Mouse (Mus musculus) layer of hippocampus, adult 9-10 months (tissue): ENCODE results near the gene Flot1.

Source experiments
- DNase-seq: peaks from one replicate; pipeline ENCODE4 v3.0.0; 2022; ENCODE audit warnings: low spot score

Gene Flot1

DNA sequence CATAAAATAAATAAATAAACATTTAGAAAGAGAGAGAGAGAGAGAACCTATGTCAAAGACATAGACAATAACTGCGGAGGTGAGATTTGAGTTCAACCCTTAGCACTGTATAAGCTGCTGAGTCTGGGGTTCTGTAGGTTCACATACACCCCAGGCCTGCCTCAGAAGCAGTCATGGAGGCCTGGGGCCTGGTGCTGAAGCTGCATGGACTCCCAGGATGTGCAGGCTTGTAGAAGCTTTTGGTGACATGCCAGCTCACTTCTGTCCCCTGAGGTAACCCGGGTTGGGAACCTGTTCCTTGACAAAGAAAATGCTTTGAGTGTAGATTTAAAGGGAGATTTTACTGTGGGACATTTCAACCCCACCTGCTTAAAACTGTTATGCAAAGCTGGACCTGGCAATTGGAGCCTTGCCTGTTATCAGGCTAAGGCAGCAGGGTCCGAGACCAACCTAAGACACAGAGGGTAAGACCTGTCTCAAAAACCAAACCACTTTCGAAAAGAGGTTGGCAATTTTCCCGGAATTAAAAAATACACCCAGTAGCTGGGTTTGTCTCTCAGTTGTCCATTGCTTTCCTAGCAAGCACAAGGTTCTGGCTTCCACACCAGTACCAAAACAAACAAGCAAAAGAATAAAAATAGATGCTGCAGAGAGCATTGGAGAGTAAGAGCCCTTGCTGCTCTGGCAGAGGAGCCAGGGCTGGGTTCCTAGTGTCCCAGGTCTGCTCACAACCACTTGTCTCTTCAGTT is 12.0 kb upstream of the Flot1 start:
- no peak for DNase-seq

GRCm38 (mm10) chr17:35812307-35812706 is 10.7 kb upstream of the Flot1 start:
- no peak for DNase-seq

GRCm38 (mm10) chr17:35812736-35813135 is 10.3 kb upstream of the Flot1 start:
- DNase-seq: no peak

DNA sequence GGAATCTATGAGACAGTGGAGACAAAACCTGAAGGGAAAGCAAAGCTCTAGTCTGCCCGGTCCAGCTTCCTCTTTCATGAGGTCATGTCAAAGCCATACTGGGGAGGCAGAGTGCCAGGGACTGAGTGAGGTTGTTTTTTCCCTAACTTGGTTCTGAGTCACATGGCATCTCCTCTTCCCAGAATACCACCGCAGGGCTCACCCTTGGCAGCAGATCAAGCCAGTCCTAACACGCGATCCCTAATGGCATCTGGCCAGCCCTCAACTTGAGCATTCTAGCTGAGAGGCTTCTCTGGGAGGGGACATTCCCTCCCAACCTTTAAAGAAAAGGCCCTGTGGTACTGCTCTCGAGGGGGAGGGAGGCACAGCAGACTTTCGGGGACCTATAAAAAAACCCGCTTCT is 9.8 kb upstream of the Flot1 start:
- DNase-seq: no peak

- no peak for DNase-seq
These were observed 9.4 kb upstream of the Flot1 start for GRCm38 (mm10) chr17:35813653-35814052.

DNA sequence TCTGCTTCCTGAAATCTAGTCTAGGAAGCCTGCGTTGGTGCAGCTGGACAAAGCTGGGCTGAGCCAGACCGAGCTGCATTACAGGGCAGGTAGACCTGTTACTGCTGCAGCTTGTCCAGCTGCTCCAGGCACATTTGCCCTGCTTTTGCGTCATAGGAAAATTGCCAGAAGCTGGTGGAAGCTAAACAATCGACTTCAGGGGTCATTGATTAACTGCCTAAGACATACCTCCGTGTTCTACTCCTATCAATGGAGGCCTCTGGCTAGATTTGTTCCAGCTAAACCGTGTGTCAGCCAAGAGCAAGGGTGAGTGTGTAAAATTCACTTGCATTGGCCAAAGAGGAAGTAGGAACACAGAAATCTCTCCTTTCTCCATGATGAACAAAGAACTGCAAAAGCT is 8.4 kb upstream of the Flot1 start:
- no peak for DNase-seq

- no peak for DNase-seq
These were observed 7.2 kb upstream of the Flot1 start for GRCm38 (mm10) chr17:35815836-35816235.

GRCm38 (mm10) chr17:35816686-35817085 is 6.3 kb upstream of the Flot1 start:
- no peak for DNase-seq

DNA sequence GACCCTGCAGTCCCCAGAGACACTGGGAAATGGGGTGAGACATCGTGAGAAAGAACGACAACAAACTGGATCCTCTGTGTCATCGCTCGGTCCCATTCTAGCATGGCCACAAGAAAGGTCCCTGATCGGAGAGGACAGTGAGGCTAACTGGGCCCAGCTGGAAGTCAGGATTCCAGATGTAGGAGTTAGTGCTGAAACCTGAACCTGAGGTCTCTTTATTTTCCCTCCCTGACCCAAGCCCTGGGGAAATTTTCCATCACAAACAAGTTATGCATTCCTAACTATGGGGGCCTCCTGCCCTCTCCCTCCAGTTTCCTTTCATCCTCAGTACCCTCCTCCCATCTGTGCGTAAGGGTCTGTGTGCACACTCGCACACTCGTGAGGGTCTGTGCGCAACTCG is 5.8 kb upstream of the Flot1 start:
- no peak for DNase-seq

GRCm38 (mm10) chr17:35820111-35820510 is 2.9 kb upstream of the Flot1 start:
- DNase-seq: no peak

DNA sequence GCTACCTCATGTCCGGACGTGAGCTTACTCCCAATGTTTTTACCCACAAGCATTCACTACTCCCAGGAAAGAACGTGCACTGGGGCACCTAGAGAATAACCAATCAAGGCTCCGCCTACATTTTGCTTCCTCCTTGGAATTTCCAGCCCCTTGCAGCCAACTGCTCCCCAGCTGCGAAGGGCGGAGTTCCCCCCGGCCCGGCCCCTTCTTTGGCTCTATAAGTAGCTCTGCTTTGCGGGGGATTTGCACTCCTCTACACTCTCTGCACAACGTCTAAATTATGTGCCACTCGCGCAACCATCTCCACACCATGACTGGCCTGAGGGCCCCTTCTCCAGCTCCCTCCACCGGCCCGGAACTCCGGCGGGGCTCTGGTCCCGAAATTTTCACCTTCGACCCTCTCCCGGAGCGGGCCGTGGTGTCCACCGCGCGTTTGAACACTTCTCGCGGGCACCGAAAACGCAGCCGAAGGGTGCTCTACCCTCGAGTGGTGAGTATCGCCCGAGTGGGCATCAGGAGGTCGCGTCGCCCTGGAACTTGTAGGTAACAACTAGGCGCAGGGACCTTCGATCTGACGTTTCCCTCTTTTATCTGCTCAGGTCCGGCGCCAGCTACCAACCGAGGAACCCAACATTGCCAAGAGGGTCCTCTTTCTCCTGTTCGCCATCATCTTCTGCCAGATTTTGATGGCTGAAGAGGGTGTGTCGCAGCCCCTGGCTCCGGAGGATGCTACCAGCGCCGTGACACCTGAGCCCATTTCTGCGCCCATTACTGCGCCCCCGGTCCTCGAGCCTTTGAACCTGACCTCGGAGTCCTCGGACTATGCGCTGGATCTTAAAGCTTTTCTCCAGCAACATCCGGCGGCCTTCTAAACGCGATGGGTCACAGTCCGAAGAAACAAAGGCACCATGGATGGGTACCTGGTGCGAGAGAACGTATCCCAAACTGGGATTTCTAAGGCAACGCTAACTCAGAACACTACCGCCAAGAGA is 1.3 kb upstream of the Flot1 start, which contains the start of gene Ier3:
Gene Ier3 (plus strand): TSS at position 246 of the 992 bp plus-strand sequence.
- DNase-seq: no peak

GRCm38 (mm10) chr17:35822564-35822963 is 466 bp upstream of the Flot1 start:
- no peak for DNase-seq

- DNase-seq: no peak
These were observed 1.4 kb downstream of the Flot1 start for GRCm38 (mm10) chr17:35824402-35824801.

DNA sequence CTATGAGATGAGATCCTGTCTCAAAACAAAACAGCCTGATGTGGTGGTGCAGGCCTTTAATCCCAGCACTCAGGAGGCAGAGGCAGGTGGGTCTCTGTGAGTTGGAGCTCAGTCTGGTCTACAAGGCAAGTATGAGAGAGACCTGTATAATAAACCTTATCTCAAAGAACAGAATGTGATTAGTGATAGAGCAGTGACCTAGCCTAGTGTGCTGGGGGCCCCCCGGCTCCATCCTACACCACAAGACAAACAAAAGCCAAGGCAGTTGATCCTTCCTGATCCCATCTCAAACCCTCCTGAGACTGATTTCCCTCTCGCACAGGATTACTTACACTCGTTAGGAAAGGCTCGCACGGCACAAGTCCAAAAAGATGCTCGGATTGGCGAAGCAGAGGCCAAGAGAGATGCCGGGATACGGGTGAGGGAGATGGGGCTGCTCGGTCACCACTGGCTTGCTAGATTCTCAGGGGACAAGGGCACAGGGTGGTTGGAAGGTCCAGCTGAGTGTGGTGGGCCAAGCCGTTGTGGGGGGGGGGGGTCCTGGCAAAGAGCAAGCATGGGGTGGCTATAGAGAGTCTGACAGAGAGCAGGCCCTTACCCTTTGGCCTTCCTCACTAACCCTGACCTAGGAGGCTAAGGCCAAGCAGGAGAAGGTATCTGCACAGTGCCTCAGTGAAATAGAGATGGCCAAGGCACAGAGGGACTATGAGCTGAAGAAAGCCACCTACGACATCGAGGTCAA is 2.2 kb downstream of the Flot1 start:
- no peak for DNase-seq

DNA sequence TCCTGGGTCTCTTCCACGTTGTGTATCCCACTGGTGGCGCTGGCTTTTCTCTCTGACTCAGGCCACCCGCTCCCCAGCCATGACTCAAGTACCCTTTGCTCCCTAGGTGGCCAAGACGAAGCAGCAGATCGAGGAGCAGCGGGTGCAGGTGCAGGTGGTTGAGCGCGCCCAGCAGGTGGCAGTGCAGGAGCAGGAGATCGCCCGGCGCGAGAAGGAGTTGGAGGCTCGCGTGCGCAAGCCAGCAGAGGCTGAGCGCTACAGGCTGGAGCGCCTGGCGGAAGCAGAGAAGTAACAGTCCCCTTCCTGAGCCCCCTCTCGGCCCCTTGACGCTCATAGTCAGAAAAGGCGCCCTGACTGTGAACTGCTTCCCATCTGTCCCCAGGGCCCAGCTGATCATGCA is 6.7 kb downstream of the Flot1 start:
- DNase-seq: no peak

DNA sequence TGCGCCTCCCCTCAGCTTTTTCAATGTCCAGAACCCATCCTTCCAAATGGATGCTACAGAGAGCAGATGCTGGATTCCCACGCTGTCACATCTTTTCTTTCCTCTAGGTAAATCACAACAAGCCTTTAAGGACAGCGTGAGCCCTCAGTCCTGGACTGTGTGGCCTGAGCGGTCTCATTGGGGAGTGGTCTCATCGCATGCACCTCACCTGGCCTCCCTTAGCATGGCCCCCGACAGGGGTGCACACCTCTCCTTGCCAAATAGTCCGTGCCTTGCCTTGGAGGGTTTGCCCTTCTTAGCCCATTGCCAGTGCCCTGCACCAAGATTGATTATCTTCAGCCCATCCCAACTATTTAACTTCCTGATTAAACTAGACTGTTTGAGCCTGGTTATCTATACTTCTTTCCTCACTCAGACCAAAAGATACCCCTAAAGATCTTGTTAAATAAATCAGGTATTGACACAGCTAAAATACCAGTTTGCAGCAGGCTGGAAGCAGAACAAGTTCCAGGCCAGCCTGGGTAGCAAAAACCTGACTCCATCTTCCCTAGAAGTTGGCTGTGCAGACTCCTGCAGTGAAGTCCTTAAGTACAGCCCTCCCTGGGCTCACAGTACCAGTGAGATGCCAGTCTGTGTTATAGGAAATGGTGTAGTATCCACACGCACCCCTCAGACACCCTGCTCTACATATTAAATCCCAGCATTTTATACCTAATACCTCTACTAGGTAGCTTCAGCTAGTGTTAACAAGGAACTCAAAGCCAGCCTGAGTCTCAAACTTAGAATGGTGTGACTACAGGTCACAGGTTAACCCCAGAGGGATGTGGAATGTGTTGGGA is 9.6 kb downstream of the Flot1 start:
- DNase-seq: no peak

DNA sequence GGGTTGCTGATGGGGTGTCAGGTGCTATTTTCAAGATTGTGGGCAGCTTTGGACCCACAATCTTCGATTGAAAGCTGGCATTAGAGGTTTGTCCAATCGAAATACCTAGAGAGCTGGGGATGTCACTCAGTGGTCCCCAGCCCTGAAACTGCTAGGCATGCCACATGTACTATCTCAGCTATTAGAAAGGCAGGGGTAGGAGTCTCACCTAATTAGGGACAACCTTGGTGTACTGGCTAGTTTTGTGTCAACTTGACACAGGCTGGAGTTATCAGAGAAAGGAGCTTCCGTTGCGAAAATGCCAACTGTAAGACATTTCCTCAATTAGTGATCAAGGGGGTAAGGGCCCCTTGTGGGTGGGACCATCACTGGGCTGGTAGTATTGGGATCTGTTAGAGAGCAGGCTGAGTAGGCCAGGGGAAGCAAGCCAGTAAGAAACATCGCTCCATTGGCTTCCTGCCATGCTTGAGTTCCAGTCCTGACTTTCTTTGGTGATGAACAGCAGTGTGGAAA is 10.3 kb downstream of the Flot1 start:
- DNase-seq: no peak

DNA sequence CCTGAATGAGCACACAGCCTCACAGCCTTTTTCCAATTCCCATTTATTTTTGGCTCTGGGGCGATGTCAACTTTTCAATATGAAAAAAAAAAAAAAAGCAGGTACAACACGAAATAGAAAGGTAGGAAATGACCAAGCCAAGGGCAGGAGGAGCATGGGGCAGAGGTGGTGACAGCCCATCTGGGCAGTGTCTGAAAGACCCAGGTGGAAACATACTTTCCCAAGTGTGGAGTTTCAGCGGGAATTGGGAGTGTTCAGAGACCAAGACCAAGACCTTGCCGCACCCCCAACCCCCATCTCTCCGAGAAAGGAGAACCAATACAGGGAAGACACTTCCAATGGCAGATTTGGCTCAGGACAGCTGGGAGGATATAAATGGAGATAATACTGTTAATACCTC is 10.9 kb downstream of the Flot1 start:
- DNase-seq: no peak

DNA sequence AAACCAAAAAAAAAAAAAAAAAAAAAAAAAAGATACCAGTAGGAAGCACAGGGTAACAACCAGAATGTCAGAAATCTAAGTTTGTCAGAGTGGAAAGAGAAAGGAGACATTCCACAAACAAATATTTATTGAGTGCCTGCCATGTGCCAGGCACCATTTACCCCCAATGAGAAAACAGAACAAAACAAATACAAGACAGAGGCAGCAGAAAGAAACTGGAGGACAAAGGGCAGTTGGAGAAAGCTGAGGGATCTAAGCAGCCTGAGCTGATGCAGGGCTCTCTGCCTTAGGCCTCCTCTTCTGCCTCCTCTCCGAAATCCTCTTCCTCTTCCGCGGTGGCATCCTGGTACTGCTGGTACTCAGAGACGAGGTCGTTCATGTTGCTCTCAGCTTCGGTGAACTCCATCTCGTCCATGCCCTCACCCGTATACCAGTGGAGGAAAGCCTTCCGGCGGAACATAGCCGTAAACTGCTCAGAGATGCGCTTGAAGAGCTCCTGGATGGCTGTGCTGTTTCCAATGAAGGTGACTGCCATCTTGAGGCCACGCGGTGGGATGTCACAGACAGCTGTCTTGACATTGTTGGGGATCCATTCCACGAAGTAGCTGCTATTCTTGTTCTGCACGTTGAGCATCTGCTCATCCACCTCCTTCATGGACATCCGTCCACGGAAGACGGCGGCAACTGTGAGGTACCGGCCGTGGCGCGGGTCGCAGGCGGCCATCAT is 11.8 kb downstream of the Flot1 start:
- DNase-seq: no peak

DNA sequence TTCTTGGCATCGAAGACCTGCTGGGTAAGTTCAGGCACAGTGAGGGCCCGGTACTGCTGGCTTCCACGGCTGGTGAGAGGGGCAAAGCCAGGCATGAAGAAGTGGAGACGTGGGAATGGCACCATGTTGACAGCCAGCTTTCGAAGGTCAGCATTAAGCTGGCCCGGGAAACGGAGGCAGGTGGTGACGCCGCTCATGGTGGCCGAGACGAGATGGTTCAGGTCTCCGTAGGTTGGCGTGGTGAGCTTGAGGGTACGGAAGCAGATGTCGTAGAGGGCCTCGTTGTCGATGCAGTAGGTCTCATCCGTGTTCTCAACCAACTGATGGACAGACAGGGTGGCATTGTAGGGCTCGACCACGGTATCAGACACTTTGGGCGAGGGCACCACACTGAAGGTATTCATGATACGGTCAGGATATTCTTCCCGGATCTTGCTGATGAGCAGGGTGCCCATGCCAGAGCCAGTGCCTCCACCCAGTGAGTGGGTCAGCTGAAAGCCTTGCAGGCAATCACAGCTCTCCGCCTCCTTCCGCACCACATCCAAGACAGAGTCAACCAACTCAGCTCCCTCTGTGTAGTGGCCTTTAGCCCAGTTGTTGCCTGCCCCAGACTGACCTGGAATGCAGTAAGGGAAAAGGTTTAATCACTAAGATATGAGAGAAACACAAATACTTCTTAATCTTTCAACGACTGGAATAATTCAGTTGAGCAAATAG is 12.6 kb downstream of the Flot1 start:
- DNase-seq: no peak
